Mouse (Mus musculus): ENCODE measurements at regions not wholly inside any gene's neighbourhood (a gene's known extent, or its start where the extent isn't known, plus 50 kb on each side); places are given as distances from the start of the nearest gene placed in this dataset.

DNA sequence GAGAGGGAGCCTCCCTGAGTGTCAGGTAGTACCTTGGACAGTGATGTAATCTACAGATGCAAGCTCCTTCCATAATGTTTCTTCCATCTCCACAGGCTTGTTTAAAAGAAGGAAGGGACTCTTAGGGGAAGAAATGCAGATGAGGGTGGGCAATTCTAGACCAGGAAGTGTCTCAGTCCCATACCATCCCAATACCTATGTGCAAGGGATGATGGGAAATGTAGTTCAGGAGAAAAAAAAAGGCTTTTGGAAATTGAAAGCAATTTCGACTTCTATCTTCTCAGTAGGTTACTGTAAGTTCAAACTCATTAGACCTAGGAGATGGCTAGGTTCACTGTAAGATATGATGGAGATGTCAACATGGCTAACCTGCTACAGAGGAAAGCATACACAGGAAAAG lies 68.3 kb downstream of the Cd83 start:
- DNase-seq (ENCODE audit: inconsistent ontology term): no peak

DNA sequence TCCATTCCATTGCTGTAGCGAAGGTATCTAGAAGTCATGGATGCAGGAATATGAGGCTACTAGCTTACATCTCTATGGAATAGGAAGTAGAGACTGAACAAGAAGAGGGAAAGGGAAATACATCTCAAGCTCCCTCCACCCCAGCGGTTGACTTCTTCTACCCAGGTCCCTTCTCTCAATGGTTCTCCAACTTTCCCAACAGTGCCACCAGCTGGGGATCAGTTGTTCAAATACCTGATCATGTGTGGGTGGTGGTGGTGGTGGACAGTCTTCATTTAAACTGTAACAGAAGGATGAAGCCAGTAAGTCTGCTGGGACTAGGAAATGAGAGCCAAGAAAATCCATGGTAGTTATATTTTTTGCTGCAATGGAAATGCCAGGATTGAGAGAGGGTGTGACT lies 70.4 kb downstream of the Cd83 start:
- DNase-seq (ENCODE audit: inconsistent ontology term): no peak

DNA sequence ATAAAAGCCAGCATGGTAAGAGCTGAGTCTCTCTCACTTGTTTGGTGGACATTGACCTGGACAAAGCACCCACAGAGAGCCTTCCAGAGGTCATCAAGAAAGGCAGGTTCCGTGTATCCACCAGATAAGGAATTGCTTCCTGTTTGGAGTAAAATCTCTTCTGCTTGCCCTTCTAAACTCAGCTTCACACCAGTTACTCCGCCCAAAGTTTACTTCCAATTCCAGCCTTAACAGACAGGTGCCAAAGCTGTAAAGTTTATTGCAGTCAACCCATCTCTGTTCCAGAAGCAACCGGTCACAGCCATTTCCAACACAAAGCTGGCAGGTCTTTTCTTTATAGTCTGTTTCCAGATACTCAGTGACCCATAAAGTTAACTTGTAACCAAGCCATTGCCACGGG lies 76.4 kb downstream of the Cd83 start:
- DNase-seq (ENCODE audit: inconsistent ontology term): no peak

DNA sequence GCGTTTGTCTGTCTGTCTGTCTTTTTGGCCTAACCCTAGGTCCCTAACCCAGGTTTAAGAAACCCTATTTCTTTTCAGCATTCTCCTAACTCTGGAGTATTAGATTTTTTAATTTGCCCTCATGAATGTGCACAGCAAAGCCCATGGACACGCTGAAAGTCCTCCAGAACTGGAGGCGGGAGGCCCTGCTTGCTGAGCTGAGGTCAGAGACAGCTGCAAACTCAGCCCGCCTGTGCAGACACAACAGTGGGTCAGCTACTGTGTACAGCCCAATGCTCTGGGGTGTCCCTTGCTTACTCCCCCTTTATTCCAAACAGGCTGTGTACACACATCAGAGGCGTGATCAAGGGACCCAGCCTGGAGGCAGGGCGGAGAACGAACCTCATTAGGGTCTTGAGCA lies 76.8 kb downstream of the Cd83 start:
- no peak for DNase-seq (ENCODE audit: inconsistent ontology term)

DNA sequence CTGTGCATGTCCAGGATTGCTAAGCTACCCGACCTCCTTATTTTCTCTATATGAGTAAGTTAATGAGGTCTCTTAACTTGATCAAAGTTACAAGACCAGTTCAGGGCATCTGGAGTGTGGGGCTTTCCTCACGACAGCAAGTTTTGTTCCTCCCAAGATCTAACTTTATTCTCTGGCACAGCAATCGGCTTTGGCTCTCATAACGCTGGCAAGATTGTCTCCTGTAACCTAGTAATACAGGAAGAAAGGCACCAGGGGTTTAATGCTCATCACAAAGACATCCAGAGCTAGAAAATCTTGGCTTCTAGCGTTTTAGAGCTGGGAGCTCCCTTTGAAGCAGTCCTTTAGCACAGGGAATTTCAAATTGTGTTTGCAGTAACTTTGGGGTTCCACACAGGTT lies 77.5 kb downstream of the Cd83 start:
- no peak for DNase-seq (ENCODE audit: inconsistent ontology term)

DNA sequence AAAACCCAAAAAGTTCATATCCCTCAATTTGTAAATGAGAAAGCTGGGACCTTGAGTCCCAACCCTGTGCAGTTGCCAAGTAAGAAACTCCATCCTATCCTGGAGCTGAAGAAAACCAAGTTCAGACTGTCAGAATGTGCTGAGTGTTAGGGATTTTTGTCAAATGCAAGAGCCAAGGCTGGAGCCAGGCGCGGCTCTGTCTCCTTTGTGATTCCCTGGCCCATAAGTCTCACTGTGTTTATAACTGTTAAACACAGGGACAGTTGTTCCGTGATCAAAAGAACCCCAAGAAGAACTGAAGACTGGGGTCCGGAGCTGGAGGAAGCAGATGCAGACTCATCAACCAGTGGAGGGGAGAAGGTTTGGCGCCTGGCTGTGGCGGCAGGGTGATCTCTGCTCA lies 78.0 kb downstream of the Cd83 start:
- no peak for DNase-seq (ENCODE audit: inconsistent ontology term)

DNA sequence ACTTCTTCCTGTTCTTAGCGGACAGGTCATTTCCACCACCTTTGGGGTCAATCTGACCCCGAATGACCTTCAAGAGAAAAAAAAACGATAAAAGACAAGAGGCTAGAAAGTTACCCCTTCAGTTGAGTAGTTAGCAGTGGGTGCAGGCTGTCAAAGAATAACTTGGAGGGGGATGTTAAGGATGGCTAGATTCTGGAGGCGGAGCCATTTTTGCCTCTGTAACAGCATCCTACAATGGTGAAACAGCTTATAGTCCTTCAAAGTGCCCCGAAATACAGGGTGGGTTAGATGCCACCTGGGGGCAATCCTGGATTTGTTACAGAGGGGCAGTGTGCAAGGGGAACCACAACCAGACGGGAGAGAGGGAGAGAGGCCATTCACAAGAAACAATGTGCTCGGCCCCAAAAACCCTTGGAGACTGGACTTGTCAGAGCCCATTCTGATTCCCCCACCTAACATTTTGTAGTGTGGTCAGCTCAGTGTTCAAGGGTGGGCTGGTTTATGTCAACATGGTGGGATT lies 79.1 kb downstream of the Cd83 start:
- DNase-seq (ENCODE audit: inconsistent ontology term): no peak

DNA sequence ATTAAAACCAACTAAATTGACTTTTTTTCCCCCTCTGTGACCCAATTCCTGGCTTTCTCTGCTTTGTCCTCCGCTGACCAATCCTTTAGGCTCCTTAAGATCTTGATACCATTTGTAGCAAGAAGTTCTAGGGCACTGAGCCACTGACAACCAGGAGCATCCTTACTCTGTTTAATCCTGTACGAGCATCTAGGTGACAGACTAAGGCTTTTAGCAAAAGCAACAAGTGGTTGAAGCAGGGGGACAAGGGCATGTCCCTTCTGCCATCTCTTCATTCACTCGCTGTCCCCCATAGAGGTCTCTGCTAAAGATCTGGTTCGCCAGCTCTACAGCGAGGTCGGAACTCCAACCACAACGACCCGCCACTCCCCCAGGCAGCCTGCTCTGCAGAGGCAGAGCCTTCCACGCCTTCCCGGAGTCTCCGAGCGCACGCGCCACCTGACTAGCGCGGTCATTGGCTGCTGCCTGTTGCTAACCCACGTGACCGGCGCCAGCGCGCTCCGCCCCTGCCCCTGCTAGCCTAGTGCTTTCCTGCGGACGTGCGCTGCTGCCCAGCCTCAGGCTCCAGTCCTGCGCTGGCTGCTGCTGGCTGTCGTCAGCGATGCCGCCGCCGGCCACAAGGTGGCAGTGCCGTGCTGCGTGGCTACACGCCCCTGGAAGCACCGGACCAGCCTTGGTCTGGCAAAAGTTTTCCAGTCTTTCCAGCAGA lies 79.7 kb downstream of the Cd83 start:
- peak; percentile 97 for DNase-seq (ENCODE audit: inconsistent ontology term)

DNA sequence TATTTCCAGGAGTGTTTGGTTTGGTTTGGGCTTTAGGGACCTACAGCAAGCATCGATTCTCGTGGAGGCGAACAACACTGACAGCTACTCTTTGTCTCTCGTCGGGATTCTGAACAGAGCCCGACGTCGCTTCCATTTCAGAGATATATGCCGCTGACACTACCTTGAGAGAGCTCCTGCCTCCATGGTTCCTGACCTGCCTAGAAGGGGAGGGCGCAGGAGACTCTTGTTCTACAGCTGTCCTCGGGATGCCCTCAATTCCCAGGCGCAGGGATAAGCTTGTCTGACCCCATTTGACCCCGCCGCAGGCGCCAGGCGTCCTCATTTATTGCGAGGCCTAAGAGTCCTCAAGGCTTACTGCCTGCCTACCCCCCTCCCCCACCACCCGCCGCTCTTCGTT lies 80.5 kb downstream of the Cd83 start:
- DNase-seq (ENCODE audit: inconsistent ontology term): no peak

DNA sequence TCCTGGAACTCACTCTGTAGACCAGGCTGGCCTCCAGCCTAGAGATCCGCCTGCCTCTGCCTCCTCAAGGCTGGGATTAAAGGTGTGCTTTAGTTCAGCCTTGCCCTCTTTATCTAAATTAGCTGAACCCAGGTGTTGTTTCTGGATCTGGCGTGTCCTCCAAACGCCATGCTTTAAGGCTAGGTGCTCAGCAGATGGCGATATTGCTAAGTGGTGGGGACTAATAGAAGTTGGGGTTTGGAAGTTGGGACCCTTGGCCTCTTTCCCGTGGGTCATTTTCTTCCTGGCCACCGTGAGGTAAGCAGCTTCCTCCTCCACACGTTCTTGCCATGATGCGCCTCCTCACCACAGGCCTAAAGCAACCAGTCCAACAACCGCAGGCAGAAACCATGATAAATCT lies 91.3 kb downstream of the Cd83 start:
- no peak for DNase-seq (ENCODE audit: inconsistent ontology term)

DNA sequence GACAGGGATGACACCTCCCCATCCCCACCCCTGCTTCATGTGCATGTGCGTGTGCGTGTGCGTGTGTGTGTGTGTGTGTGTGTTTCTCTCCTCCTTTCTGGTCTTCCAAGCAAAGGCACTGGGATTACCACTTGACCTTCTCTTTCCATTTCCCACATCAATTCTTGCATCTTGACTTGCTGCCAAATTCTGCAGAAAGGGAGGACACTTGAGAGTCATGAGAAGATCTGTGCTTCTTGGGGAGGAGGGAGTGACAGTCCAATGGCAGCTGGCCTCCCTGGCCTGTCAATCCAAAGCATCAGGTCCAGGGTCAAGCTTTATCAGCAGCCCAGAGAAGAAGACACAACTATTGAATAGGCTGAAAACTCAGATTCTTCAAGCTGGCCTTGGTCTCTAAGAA lies 102.7 kb downstream of the Cd83 start:
- DNase-seq (ENCODE audit: inconsistent ontology term): no peak

DNA sequence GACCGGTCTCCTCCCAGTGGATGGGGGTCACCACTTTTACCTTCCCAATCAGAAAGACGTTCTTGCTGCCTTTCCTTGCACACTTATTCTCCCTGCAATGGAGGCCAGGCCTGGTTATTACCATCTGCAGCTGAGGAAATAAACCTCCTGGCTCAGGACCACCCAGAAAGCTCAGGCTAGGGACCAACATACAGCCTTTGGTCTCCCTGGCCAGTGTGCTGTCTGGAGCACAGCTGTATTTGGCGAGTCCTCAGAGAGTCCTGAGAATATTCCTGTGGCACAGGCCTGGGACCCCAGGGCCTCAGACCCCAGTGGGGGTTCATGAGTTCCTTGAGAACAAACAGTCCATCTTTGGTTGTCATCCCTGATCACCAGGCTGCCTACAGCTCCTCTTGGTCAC lies 107.4 kb downstream of the Cd83 start:
- no peak for DNase-seq (ENCODE audit: inconsistent ontology term)

DNA sequence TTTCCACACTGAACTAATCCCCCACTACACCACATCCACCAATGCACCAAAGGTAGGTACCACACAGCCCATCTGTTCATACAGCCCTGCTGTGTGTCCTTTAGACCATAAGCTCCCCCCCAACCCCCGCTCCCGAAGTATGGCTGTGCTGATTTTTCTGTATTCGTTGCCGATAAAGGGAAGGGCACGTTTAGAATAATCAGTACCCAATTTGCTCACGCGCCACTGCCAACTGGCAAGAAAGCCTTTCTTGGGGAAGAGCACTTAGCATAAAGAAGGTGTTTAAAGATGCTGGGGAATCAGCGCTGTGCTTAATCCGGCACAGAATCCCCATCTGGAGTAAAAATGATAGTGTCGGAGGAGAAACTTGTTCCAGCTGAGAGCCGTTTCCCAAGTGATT lies 111.4 kb downstream of the Cd83 start:
- DNase-seq (ENCODE audit: inconsistent ontology term): no peak

DNA sequence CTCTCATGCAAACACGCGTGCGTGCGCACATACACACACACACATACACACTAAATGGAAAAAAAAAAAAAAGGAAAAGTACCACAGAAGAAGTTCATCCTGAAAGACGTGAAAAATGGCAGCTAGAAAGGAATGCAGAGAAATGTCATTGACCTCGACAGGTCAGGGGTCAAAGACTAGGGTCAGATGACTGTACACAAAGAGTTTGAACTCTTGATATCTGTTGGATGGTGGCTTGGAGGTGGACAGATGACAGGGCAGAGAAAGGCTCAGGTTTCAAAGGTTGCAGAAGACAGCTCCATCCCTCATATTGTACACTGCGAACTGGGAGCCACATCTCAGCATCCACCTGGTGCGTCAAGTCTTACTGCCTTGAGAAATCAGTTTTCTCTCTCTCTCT lies 112.5 kb downstream of the Cd83 start:
- DNase-seq (ENCODE audit: inconsistent ontology term): no peak

DNA sequence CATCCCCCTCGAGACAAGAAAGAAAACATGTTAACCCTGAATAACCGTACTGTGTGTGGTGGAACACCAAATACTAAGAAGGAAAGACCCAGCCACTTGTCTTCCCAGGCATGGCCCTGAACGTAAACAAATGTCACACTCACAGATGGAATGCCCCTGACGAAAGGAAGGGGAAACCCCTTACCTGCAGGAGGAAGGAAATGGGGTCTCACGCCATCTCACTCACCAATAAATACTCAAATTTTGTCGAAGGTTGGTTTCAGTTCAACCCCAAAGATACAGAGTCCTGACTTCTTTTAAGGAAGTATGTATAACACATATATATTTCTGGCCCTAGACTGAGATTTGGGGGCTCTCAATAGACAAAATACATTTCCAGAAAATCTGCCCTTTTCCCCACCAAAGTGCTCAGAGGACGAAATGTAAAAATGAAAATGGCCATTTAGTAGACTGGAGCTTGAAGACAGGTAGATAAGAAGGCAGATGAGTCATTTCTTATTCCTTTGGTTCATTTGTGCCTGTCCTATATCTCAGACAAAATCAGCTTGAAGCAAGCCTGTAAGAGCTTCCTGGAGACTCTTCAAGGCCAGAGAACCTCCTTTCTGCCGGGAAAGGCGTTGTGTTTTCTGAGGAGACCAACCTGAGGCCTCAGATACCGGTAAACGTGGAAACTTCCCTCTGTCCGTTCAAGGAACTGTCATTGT lies 114.1 kb downstream of the Cd83 start:
- DNase-seq (ENCODE audit: inconsistent ontology term): no peak

DNA sequence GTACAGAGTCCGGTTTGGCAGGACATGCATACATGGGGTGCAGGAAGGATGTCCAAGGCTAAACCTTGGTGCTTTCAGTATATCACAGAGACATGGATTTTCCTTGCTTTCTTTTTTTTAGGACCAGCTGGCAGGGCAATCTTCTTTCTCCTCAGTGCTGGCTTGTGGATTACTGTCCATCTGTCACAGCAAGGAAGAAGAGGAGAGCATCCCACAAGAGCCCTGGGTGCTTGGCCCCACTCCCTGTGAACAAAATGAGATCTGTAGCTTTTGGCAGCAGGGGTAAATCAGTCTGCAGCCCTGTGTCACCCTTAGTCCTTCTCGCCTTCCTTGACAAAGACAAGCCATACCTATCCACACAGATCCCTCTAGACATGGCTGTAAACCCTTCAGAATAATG lies 115.5 kb downstream of the Cd83 start:
- no peak for DNase-seq (ENCODE audit: inconsistent ontology term)

DNA sequence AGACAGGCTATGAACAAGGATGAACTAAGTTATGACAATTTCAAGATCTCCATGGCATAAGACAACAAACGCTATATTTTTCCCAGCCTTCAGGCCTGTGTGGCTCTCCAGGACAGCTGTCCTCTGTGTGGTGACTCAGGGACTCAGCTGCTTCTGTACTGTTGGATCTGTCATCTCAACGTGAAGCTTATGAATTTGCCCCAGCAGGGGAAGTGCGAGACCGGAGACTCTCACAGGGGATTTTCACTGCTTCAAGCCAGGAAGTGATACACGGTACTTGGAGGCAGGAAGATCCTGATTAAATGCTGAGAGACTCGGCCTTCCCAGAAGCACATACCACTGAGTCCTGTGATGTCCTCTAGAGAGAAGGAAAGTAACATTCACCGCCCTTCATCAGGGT lies 116.2 kb downstream of the Cd83 start:
- DNase-seq (ENCODE audit: inconsistent ontology term): no peak

DNA sequence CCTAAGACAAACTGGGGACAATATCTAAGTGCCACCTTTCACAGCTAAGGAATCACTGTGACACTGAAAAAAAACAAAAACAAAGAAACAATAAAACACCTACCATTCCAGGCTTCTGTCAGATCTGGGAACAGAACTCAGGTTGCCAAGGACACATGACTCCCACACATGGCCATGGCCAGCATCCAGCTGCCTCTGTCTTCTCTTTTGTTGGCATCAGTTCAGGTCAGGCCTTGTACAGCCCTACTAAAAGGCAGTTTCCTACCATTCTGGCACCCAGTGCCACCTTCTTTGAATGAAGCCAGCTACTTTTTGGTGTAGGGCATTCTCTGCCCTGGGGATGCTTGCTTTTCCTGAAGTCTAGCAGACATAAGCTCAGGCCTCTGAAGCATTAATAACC lies 118.8 kb downstream of the Cd83 start:
- no peak for DNase-seq (ENCODE audit: inconsistent ontology term)

DNA sequence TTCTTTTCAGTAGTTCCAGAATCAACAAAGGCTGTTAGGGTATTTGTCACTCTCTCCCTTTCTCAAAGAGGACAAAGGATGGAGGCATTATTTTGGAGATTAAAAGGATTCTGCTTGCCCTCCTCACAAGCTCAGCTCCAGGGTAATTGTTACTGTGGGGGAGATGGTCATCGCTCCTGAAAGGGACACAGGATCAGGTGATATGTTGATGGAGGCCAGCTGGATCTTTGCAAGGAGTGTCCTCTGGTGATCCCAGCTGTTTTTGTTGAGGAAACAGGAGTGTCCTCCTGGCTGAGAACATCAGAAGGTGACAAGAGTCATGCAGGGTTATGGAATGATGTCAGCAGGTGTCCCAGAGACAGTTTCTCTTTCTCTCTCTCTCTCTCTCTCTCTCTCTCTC lies 119.7 kb downstream of the Cd83 start:
- DNase-seq (ENCODE audit: inconsistent ontology term): no peak

DNA sequence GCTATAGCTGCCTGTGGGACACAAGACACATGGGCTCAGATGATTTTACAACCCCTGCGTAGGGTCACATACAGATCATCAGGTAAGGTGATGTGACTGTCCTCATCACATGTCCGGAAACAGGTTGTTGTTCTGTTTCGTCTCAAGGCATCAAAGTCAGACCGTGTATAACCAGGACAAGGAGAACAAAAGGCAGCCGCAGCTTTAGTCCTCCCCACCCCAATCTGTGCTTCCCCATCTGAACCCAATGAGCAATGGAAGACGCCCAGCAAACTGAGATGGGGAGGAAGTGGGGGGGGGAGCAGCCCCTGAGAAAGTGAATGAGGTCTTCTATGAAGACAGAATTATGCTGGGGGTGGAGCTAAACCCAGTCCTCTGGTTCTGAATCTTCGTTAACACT lies 121.7 kb downstream of the Cd83 start:
- no peak for DNase-seq (ENCODE audit: inconsistent ontology term)

DNA sequence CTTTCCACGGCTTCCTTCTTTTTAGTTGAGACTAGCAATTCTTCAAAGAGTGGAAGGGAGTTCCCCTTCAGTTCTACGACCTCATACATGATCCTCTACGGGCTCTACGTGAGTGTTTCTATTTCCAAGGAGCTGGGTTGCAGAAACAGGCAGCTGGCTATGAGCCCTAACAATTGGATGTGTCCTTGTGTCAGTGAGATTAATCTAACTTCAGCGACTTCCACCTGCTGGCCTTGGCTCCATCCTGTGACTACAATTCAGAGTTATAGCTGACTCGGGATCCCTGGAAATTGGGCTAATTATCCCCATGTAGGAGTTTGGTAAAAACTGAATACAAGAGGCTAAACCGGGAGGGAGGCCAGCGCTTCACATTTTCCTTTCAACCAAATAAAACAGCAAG lies 122.8 kb downstream of the Cd83 start:
- DNase-seq (ENCODE audit: inconsistent ontology term): no peak

DNA sequence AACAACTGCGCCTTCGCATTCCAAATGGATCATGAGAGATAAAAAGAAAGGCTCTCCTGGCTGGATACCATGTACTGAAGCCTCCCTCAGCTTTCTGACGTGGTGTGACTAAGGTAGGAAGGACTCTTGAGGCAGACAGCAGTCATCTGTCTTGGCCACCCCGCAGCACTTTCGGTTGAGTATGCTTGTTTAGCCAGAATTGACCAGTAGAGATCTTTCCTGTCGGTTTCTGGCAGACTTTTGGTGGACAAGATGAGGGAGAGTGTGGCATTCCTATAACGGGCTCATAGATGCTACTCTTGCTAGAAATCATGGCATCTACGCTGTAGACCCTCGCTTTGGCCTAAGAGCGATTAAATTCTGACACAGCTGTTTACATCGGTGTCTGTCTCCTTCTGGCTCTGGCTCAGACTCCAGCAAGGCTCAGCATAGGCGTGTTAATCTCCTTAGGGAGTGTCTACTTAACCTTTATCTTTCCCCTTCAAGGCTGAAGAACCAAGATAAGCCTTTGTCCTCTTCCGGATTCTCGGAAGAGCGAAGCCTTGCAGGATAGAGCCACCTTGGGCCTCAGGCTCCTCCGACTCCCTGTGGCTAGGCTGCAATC lies 123.6 kb downstream of the Cd83 start:
- DNase-seq (ENCODE audit: inconsistent ontology term): no peak

DNA sequence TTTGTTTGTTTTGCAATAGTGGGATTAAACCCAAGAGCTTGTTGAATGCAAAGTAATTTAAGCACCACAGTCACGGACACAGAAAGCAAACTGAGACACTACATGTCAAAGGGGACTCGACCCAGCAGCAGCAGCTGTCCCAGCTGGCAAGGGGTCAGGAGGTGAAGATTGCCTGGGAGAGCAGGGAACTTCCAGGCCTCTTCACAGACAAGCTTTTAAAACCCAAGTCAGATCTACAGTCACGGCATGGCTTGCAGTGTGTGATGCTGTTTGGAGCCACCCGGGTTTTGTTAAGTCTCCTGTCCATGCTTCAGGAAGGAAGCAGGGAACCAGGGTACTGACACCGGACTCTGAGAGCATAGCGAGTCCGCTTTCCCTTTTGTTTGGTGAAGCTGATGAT lies 125.4 kb downstream of the Cd83 start:
- DNase-seq (ENCODE audit: inconsistent ontology term): no peak

All from Muller cell, postnatal 12 days (primary cell).